Mouse (Mus musculus) gonadal fat pad, adult 2 months (tissue): ENCODE measurements around the gene Trappc2l. TPM values are rescaled to one million over a fixed set of nuclear protein-coding genes. Genes with fewer than 3 reads are reported as not detected.

Experiments used
- DNase-seq: peaks from one replicate; pipeline ENCODE4 v3.0.0-alpha.2; 2012; ENCODE audit warnings: low read depth
- polyA plus RNA-seq: library from polyadenylated mRNA; depleted of rRNA; stranded (reverse); fragments of >200 nt; gene quantifications from 2 replicates; pipeline ENCODE4 v1.2.3, GENCODE M21; 2012; rRNA removed

Gene Trappc2l
- polyA plus RNA-seq, 1 experiment: 121 TPM

DNA sequence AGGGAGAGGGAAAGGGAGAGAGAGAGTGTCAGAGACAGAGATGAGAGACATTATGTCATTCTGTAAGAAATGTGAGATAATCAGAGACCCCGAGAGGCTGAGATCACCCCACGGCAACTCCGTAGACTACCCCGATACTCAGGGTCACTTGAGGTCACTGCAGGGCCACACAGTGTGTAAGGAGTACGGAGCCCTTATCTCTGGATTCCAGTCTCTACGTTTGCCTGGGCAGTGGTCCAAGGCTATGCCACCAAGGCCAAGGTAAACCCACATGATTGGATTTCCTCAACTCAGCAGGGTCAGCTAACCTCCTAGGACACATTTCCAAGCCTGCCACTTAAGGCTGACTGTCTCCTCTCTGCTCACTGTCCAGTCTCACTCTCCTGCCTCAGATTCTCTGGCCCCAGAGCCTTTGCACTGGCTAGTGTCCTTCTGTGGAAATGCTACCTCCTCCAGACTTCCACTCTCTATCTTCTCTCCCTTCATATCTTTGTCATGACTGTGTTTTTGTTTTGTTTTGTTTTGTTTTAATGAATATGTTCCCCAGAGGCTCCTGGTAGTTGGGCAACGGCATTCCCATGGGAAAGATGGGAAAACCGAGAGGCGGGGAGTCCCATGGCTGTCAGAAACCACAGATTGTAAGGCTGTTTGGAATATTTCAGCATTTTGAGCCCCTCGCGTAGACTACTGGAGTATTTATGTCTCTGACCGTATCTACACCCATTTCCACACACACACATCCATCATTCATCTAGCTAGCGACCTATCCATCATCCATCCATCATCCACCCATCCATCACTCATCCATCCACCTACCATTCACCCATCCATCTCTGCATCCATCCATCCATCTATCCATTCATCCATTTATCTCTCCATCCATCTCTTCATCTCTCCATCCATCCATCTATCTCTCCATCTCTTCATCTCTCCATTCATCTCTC lies 44.9 kb downstream of the Trappc2l start:
- DNase-seq: no peak

DNA sequence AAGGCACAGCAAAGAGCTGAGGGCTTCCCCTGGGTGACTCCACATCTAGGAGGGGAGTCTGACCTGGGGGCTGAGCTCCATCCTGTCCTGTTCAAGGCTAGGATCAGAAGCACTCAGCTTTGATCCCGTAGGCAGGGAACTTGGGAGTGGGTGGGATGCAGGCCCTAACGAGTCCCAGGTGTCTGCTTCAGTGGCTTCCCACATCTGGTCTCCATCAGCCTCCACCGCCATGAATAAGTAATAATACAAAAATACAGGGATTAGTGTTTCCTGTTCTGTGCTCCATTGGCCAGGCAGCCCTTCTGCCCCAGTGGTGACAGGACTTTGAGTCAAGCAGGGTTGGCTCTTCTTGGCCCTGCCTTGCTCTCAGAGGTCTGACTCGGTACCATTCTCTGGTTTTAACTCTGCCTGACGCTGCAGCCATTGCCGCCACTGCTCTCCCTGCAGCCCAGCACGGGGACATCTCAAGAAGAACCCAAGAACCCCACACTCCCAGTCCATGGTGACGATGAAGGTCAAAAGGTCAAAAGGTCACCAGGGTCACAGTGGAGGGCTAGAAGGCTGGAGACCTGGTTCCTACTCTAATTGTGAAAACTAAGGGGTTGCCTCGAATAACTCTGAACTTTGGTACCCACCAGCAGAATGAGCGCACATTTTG lies 46.8 kb downstream of the Trappc2l start:
- DNase-seq: no peak

DNA sequence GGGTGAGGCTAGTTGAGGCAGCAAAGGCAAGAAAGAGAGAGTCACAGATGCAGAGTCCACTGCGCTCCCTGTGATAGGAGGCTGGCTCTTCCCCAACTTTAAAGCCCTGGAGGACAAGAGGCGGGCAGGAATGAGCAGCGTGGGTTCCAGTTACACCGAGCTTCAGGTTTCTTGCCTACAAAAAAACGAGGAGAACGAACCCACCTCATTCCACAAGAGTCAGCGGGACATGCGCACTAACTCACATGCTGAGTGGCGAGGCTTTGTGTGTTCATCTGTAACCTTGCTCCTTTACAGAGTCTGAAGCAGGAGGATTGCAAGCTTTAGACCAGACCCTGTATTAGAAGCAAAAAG lies 47.3 kb downstream of the Trappc2l start:
- DNase-seq: no peak

DNA sequence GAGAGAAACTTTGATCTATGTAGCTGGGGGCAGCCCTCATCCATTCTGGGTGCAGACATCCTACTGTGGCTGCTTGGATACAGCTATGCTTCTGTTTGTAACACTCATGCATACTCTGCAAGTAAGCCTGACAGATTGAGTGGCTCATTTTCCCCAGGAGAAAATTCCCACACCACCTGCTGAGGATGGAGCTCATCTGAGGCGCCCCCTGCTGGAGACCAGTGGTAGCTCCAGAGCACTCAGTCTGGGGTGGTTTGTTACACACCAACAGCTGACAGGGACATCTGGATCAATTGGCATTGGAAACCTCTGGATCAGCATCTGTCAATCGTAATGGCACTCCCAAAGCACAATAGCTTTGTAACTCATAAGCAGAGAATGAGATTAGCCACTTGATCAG lies 48.6 kb downstream of the Trappc2l start:
- DNase-seq: no peak

DNA sequence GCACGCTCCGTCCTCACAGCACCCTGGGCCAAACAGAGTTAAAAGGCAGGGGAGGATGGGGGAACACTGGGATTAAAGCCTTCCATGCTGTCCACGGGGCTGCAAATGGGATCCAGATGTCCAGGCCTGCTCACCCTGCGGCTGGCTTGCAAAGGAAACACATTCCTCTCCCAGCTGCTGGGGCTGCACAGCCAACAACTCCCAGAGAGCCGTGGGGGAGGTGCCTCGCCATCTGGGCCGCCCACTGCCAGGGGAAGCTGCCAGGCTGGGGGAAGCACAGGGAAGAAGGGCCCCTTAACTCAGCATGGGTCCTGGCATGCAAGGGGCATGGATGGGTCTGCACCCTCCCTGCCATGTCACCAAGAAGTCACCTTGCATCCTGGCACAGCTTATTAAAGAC lies 49.7 kb downstream of the Trappc2l start:
- no peak for DNase-seq

DNA sequence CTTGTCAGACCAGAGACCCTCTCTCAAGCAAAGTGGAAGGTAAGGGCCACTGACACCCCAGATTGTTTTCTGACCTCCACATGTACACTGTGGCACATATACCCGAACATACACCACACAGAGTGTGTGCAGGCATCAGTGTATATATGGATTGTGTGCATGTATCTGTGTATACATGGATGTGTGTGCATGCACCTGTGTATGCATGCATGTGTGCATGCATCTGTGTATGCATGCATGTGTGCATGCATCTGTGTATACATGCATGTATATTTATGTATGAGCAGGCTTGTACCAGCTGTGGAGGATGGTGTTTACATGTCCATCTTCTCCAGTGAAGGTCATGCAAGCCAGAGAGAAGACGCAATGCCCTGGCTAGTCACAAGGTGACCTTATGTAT lies 50.5 kb downstream of the Trappc2l start:
- no peak for DNase-seq

DNA sequence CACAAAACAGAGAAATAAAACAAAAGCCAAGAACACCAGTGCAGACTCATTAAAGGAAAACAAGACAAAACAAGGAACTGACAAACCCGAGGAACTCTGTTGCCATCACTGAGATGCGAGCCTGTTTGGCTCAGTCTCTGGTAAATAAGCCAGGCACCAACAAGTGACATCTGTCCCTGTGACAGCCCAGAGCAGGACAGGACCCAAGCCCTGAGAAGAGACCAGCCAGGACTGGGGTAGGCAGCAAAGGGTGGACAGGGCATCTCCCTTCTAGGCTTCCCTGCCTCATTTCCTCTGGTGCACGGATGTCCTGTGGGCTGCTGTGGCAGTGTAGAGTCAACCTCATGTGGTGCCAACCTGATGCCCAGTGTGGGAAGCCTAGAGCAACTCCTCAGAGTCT lies 51.7 kb downstream of the Trappc2l start:
- no peak for DNase-seq

GRCm38 (mm10) chr8:122663670-122664069 lies 52.2 kb downstream of the Trappc2l start:
- no peak for DNase-seq

- DNase-seq: no peak
These were observed 53.8 kb downstream of the Trappc2l start for GRCm38 (mm10) chr8:122665221-122665620.

GRCm38 (mm10) chr8:122665667-122666316 lies 54.4 kb downstream of the Trappc2l start:
- no peak for DNase-seq

Other genes with a start within 250 kb of the Trappc2l start
- 18.9 and 22.1 TPM in 2 replicates for gene Zc3h18, start 235.0 kb upstream of the Trappc2l start, polyA plus RNA-seq
- 0.33 and 0.34 TPM in 2 replicates for gene Il17c, start 189.6 kb upstream of the Trappc2l start, polyA plus RNA-seq
- 72.6 and 73.9 TPM in 2 replicates for gene Cyba, start 178.7 kb upstream of the Trappc2l start, polyA plus RNA-seq
- 31.6 and 42.7 TPM in 2 replicates for gene Mvd, start 168.2 kb upstream of the Trappc2l start, polyA plus RNA-seq
- 1.9 and 2.4 TPM in 2 replicates for gene Snai3, start 150.9 kb upstream of the Trappc2l start, polyA plus RNA-seq
- 66.8 and 72.7 TPM in 2 replicates for gene Rnf166, start 135.6 kb upstream of the Trappc2l start, polyA plus RNA-seq
- gene Ctu2, start 135.5 kb upstream of the Trappc2l start, polyA plus RNA-seq: 16.1 and 21.8 TPM in 2 replicates
- gene Piezo1, start 60.3 kb upstream of the Trappc2l start, polyA plus RNA-seq: 161 and 162 TPM in 2 replicates
- 4.6 and 5.6 TPM in 2 replicates for gene Cdt1, start 43.6 kb upstream of the Trappc2l start, polyA plus RNA-seq
- 34.5 and 42.2 TPM in 2 replicates for gene Aprt, start 34.7 kb upstream of the Trappc2l start, polyA plus RNA-seq
- gene Galns, start 177 bp upstream of the Trappc2l start, polyA plus RNA-seq: 21.4 and 23.8 TPM in 2 replicates
- gene Pabpn1l, start 11.1 kb downstream of the Trappc2l start, polyA plus RNA-seq: not detected in 2 replicates
- gene Cbfa2t3, start 87.5 kb downstream of the Trappc2l start, polyA plus RNA-seq: 3.9 and 6.1 TPM in 2 replicates
- gene Acsf3, start 163.8 kb downstream of the Trappc2l start, polyA plus RNA-seq: 23.1 and 23.2 TPM in 2 replicates
- not detected in 2 replicates for gene Cdh15, start 236.3 kb downstream of the Trappc2l start, polyA plus RNA-seq